Mouse (Mus musculus): ENCODE measurements at regions not wholly inside any gene's neighbourhood (a gene's known extent, or its start where the extent isn't known, plus 50 kb on each side); places are given as distances from the start of the nearest gene placed in this dataset.

GRCm38 (mm10) chr14:102855264-102855840, 127.1 kb downstream of the Kctd12 start:
- H3K9ac ChIP-seq (ENCODE audit: low read length), result no peak overlapping the region
- no peaks in the 10 kb centered on the region for H3K27me3 ChIP-seq (ENCODE audit: control insufficient read depth, insufficient read depth, low read length)
- no peak overlapping the region for H3K4me3 ChIP-seq (ENCODE audit: low read depth, low read length)
- no peak for DNase-seq (ENCODE audit: low spot score)
- H3K9me3 ChIP-seq (ENCODE audit: control insufficient read depth, low read length), result no peaks in the 10 kb centered on the region
- WGBS, result 40% methylated on average over 7 of the region's 7 CpGs
- no peak for ATAC-seq (ENCODE audit: low FRiP score, low TSS enrichment)
- no peak overlapping the region for H3K4me2 ChIP-seq (replicated peaks; ENCODE audit: low read depth)
- no peaks in the 10 kb centered on the region for H3K4me1 ChIP-seq (replicated peaks; ENCODE audit: control insufficient read depth, insufficient read depth)
- H3K27ac ChIP-seq (replicated peaks), result no peak overlapping the region
- TF ChIP-seq CTCF (IDR thresholded peaks at IDR 0.05; ENCODE audit: low read depth) (no peak), EP300 (optimal IDR thresholded peaks at IDR 0.05) (no peak)
- no peaks in the 10 kb centered on the region for H3K36me3 ChIP-seq (ENCODE audit: control insufficient read depth, insufficient read depth, low read length)

GRCm38 (mm10) chr14:102843700-102844099, 138.7 kb downstream of the Kctd12 start:
- ATAC-seq (ENCODE audit: low FRiP score, low TSS enrichment), result no peak
- 67% methylated on average over 3 of the region's 3 CpGs for WGBS
- no peak overlapping the region for H3K4me3 ChIP-seq (ENCODE audit: low read depth, low read length)

GRCm38 (mm10) chr14:102837602-102838001, 144.8 kb downstream of the Kctd12 start:
- H3K9ac ChIP-seq (ENCODE audit: low read length), result no peak overlapping the region
- 24% methylated on average over 1 of the region's 1 CpGs for WGBS
- no peaks in the 10 kb centered on the region for H3K9me3 ChIP-seq (ENCODE audit: control insufficient read depth, low read length)
- no peaks in the 10 kb centered on the region for H3K36me3 ChIP-seq (ENCODE audit: control insufficient read depth, insufficient read depth, low read length)
- no peak overlapping the region for H3K4me2 ChIP-seq (replicated peaks; ENCODE audit: low read depth)
- H3K4me3 ChIP-seq (ENCODE audit: low read depth, low read length), result no peak overlapping the region
- DNase-seq (ENCODE audit: low spot score) (no peak), ATAC-seq (ENCODE audit: low FRiP score, low TSS enrichment) (no peak)
- H3K4me1 ChIP-seq (replicated peaks; ENCODE audit: control insufficient read depth, insufficient read depth), result no peaks in the 10 kb centered on the region
- H3K27ac ChIP-seq (replicated peaks), result no peak overlapping the region
- TF ChIP-seq CTCF (IDR thresholded peaks at IDR 0.05; ENCODE audit: low read depth) (no peak), EP300 (optimal IDR thresholded peaks at IDR 0.05) (no peak)
- no peaks in the 10 kb centered on the region for H3K27me3 ChIP-seq (ENCODE audit: control insufficient read depth, insufficient read depth, low read length)

More at GRCm38 (mm10) chr14:102843700-102844099, 138.7 kb downstream of the Kctd12 start:
- Histone ChIP-seq H3K9me3 (ENCODE audit: control insufficient read depth, low read length) (no peaks in the 10 kb centered on the region), H3K27me3 (ENCODE audit: control insufficient read depth, insufficient read depth, low read length) (no peaks in the 10 kb centered on the region), H3K4me1 (replicated peaks; ENCODE audit: control insufficient read depth, insufficient read depth) (no peaks in the 10 kb centered on the region), H3K27ac (replicated peaks) (no peak overlapping the region), H3K4me2 (replicated peaks; ENCODE audit: low read depth) (no peak overlapping the region), H3K36me3 (ENCODE audit: control insufficient read depth, insufficient read depth, low read length) (no peaks in the 10 kb centered on the region), H3K9ac (ENCODE audit: low read length) (no peak overlapping the region)
- TF ChIP-seq EP300 (optimal IDR thresholded peaks at IDR 0.05) (no peak), CTCF (IDR thresholded peaks at IDR 0.05; ENCODE audit: low read depth) (no peak)
- no peak for DNase-seq (ENCODE audit: low spot score)

- Histone ChIP-seq H3K4me2 (replicated peaks; ENCODE audit: low read depth) (no peak overlapping the region), H3K27me3 (ENCODE audit: control insufficient read depth, insufficient read depth, low read length) (no peaks in the 10 kb centered on the region), H3K27ac (replicated peaks) (no peak overlapping the region), H3K9ac (ENCODE audit: low read length) (no peak overlapping the region), H3K4me3 (ENCODE audit: low read depth, low read length) (no peak overlapping the region), H3K4me1 (replicated peaks; ENCODE audit: control insufficient read depth, insufficient read depth) (no peaks in the 10 kb centered on the region), H3K36me3 (ENCODE audit: control insufficient read depth, insufficient read depth, low read length) (no peaks in the 10 kb centered on the region), H3K9me3 (ENCODE audit: control insufficient read depth, low read length) (no peaks in the 10 kb centered on the region)
- WGBS, result 73% methylated on average over 11 of the region's 11 CpGs
- no peak for TF ChIP-seq CTCF (IDR thresholded peaks at IDR 0.05; ENCODE audit: low read depth)
- no peak for TF ChIP-seq EP300 (optimal IDR thresholded peaks at IDR 0.05)
- DNase-seq (ENCODE audit: low spot score) (no peak), ATAC-seq (ENCODE audit: low FRiP score, low TSS enrichment) (no peak)
Measured at GRCm38 (mm10) chr14:102835118-102835769, 147.2 kb downstream of the Kctd12 start.

DNA sequence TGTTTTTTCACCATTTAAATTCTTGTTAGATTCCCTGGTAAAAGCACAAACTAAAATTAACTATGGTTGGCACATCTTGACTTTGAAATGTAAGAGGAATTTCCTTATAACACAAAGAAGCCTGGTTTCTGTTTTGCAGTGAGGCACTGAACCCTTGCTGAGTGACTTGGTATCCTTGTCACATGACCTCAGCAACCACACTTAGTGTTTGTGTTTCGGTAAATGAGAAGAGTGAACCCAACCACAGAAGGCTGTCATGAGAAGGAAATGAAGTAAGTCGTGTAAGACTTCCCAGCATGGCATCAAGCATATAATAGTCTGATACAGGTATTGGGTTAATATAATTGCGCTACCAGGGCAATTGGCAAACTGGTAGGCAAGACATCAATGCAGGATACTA, 154.0 kb downstream of the Kctd12 start:
- ATAC-seq (ENCODE audit: low FRiP score, low TSS enrichment) (no peak), DNase-seq (ENCODE audit: low spot score) (no peak)
- WGBS, result 82% methylated on average over 3 of the region's 3 CpGs
- Histone ChIP-seq H3K9ac (ENCODE audit: low read length) (no peak overlapping the region), H3K4me3 (ENCODE audit: low read depth, low read length) (no peak overlapping the region), H3K36me3 (ENCODE audit: control insufficient read depth, insufficient read depth, low read length) (no peaks in the 10 kb centered on the region), H3K9me3 (ENCODE audit: control insufficient read depth, low read length) (no peaks in the 10 kb centered on the region), H3K27ac (replicated peaks) (no peak overlapping the region), H3K27me3 (ENCODE audit: control insufficient read depth, insufficient read depth, low read length) (no peaks in the 10 kb centered on the region), H3K4me1 (replicated peaks; ENCODE audit: control insufficient read depth, insufficient read depth) (no peaks in the 10 kb centered on the region), H3K4me2 (replicated peaks; ENCODE audit: low read depth) (no peak overlapping the region)
- TF ChIP-seq CTCF (IDR thresholded peaks at IDR 0.05; ENCODE audit: low read depth) (no peak), EP300 (optimal IDR thresholded peaks at IDR 0.05) (no peak)

DNA sequence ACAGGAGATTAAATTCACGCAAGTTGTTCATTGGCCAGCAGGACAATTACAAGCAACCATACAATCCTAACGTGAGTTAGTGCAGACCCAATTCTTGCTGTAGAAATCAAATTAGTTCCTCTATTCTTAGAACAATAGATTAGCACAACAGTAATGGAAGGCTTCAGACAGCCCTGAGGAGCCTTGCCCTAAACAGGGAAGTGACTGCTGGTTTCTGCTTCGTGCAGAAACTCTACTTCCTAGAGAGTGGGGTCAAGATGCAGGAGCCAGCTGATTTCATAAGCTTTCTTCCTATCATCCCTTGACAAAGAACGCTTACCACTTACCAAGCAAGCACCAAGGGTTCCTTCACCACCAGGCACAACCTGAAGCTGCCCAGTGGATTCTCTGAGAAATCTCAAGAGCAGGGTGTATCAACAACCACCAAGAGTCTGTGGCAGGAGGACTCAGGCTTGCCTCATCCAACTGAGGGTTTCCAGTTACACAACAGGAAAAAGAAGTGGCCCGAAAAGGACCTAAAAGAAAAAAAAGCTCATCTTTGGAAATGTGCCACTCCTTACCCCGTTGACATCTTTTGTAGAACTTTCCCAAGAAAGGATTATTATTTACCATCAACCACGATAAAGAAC, 154.6 kb downstream of the Kctd12 start:
- H3K4me3 ChIP-seq (ENCODE audit: low read depth, low read length), result no peak overlapping the region
- no peak overlapping the region for H3K27ac ChIP-seq (replicated peaks)
- no peak overlapping the region for H3K4me2 ChIP-seq (replicated peaks; ENCODE audit: low read depth)
- no peak overlapping the region for H3K9ac ChIP-seq (ENCODE audit: low read length)
- no peaks in the 10 kb centered on the region for H3K36me3 ChIP-seq (ENCODE audit: control insufficient read depth, insufficient read depth, low read length)
- no peaks in the 10 kb centered on the region for H3K27me3 ChIP-seq (ENCODE audit: control insufficient read depth, insufficient read depth, low read length)
- H3K4me1 ChIP-seq (replicated peaks; ENCODE audit: control insufficient read depth, insufficient read depth), result no peaks in the 10 kb centered on the region
- H3K9me3 ChIP-seq (ENCODE audit: control insufficient read depth, low read length), result no peaks in the 10 kb centered on the region
- DNase-seq (ENCODE audit: low spot score) (no peak), ATAC-seq (ENCODE audit: low FRiP score, low TSS enrichment) (no peak)
- TF ChIP-seq EP300 (optimal IDR thresholded peaks at IDR 0.05), result no peak
- WGBS, result 75% methylated on average over 7 of the region's 7 CpGs

Data from stomach, postnatal 0 days (tissue).